Mouse (Mus musculus) heart, embryonic 16.5 days (tissue): ENCODE results near the gene Cldn4. TPM values are rescaled to one million over a fixed set of nuclear protein-coding genes. Genes with fewer than 3 reads are reported as not detected.

Experiments used
- ATAC-seq: fragments of 200-750 bp; cut with Nextera tagmentation; replicated peaks from 2 replicates; pipeline ENCODE4 v1.8.0; 2017; ENCODE audit warnings: moderate number of reproducible peaks; ENCODE audit not compliant: insufficient read depth, low FRiP score; ENCODE audit errors: extremely low read depth
- H3K27ac ChIP-seq: fragments of 300-500 bp; sonication (generic); 2 replicates; pipeline ENCODE4 v1.5.1; 2014; ENCODE audit warnings: mild to moderate bottlenecking, low read length, control low read depth, moderate library complexity
- H3K27me3 ChIP-seq: fragments of 300-500 bp; sonication (generic); 2 replicates; pipeline ENCODE4 v1.6.1; 2014; ENCODE audit warnings: low read length, mixed read lengths; ENCODE audit not compliant: control insufficient read depth, insufficient read depth
- H3K36me3 ChIP-seq: fragments of 300-500 bp; sonication (generic); 2 replicates; pipeline ENCODE4 v1.6.1; 2014; ENCODE audit not compliant: control insufficient read depth, insufficient read depth
- H3K4me1 ChIP-seq: fragments of 300-500 bp; sonication (generic); 2 replicates; pipeline ENCODE4 v1.6.1; 2014; ENCODE audit warnings: low read length, mixed read lengths; ENCODE audit not compliant: control insufficient read depth, insufficient read depth
- H3K4me2 ChIP-seq: fragments of 300-500 bp; sonication (generic); 2 replicates; pipeline ENCODE4 v1.6.1; 2014; ENCODE audit warnings: low read depth, mild to moderate bottlenecking, control low read depth, low read length
- H3K4me3 ChIP-seq: fragments of 300-500 bp; sonication (generic); 2 replicates; pipeline ENCODE4 v1.5.1; 2014; ENCODE audit warnings: mild to moderate bottlenecking, control low read depth, low read length
- H3K9ac ChIP-seq: fragments of 300-500 bp; sonication (generic); 2 replicates; pipeline ENCODE4 v1.6.1; 2014; ENCODE audit warnings: low read length, control low read depth
- H3K9me3 ChIP-seq: fragments of 300-500 bp; sonication (generic); replicated peaks from 2 replicates; pipeline ENCODE4 v1.6.1; 2016; ENCODE audit warnings: low read length; ENCODE audit not compliant: control insufficient read depth
- WGBS: fragments of 180-500 bp; shearing (Covaris S2); extraction: QIAGEN DNeasy Blood & Tissue Kit; methylation state at CpG from one replicate; pipeline ENCODE4 v1.1.7; 2014; 5-methylcytosine and 5-hydroxymethylcytosine counted together
- polyA plus RNA-seq: library from polyadenylated mRNA; unstranded; fragments of >200 nt; fragmentation: Nextera tagmentation; extraction: Ambion mirVana; gene quantifications from 2 replicates; pipeline ENCODE4 v1.2.1, GENCODE M21; 2015

The Cldn4 gene
- polyA plus RNA-seq, 1 experiment from 2014 or later = 3.1 TPM

DNA sequence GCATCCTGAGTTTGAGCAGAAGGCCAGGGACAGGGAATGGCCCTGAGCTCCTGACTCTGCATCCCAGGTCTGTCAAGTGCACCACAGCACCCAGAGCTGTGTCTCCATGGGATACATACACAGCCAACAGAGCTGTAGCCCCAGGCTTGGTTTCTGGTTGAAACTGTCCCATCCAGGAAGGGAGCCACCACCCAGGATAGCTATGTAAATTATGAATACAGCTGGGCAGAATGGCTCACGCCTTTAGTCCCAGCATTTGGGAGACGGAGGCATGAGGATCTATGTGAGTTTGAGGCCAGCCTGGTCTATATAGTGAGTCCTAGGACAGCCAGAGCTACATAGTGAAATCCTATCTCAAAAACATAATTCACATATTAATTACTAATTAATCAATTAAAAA, 16.7 kb downstream of the Cldn4 start:
- Histone ChIP-seq H3K9me3 (no peaks in the 10 kb centered on the region), H3K4me2 (no peak overlapping the region), H3K9ac (no peak overlapping the region), H3K36me3 (no peaks in the 10 kb centered on the region), H3K27ac (no peak overlapping the region), H3K27me3 (no peaks in the 10 kb centered on the region), H3K4me3 (no peak overlapping the region), H3K4me1 (peaks cover 5% of the 10 kb centered on the region; the same call in 1 of the 2 replicates)
- WGBS = 85% methylated on average over 2 of the region's 2 CpGs
- ATAC-seq = no peak

DNA sequence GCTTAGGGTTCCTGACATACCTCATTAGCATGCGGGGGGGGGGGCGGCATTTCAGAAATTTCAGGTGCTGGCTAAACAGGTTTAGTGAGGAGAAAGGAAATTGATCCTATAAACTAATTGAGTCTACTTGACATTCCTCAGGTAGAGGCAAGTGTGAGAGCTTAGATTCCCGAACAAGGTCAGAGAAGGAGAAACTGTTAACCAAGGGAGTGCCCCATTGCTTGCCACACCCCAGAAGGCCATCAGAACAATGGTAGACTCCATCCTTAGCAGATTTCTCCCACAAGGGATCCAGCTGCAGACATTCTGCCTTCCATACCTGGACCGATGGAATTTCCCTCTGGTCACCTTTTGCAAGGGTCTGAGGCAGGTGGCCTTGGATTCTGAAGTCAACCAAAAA, 20.0 kb downstream of the Cldn4 start:
- ATAC-seq = no peak
- H3K4me1 ChIP-seq = no peaks in the 10 kb centered on the region

DNA sequence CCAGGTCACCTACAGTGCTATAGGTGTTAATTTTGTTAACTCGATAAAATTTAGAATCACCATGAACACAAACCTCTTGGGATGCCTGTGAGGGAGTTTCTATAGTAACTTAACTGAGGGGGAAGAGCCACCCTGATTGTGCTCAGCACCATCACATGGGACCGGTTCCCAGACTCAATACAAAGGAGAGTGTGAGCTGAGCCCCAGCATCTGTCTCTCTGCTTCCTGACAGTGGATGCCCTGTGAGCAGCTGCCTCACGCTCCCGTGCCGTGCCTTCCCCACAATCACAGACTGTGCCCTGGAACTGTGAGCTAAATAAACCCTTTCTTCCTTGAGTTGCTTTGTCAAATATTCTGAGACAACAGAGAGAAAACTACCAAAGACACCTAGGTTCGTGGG, 23.6 kb downstream of the Cldn4 start:
- H3K27ac ChIP-seq = no peak overlapping the region
- no peak for ATAC-seq
- no peak overlapping the region for H3K4me3 ChIP-seq
- H3K4me2 ChIP-seq = no peak overlapping the region
- H3K9ac ChIP-seq = no peak overlapping the region
- WGBS = 63% methylated on average over 6 of the region's 6 CpGs
- H3K27me3 ChIP-seq = no peaks in the 10 kb centered on the region
- H3K4me1 ChIP-seq = no peaks in the 10 kb centered on the region
- no peaks in the 10 kb centered on the region for H3K9me3 ChIP-seq
- no peaks in the 10 kb centered on the region for H3K36me3 ChIP-seq

More for the DNA sequence above, 20.0 kb downstream of the Cldn4 start:
- 73% methylated on average over 4 of the region's 4 CpGs for WGBS
- Histone ChIP-seq H3K9me3 (no peaks in the 10 kb centered on the region), H3K4me3 (no peak overlapping the region), H3K27me3 (no peaks in the 10 kb centered on the region), H3K27ac (no peak overlapping the region), H3K9ac (no peak overlapping the region), H3K4me2 (no peak overlapping the region), H3K36me3 (no peaks in the 10 kb centered on the region)

DNA sequence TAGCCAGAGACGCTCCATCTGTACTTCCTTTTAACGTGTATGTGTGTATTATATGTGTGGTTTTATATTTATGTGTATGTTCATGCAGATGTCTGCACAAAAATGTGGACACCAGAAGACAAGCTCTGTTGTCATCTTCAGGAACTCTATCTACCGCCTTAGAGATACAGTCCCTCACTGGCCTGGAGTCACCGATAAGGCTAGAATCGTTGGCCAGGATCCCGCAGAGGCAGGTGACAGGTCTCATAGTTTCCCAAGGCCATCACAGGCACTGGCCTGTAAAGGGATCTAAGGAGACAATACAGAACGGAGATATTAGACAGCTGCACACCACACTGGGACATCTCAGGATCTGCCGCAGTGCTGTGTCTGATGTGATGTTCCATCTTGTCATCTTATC, 25.6 kb downstream of the Cldn4 start:
- 79% methylated on average over 8 of the region's 8 CpGs for WGBS
- Histone ChIP-seq H3K27me3 (no peaks in the 10 kb centered on the region), H3K4me1 (no peaks in the 10 kb centered on the region), H3K36me3 (no peaks in the 10 kb centered on the region), H3K4me3 (no peak overlapping the region), H3K9ac (no peak overlapping the region), H3K4me2 (no peak overlapping the region), H3K9me3 (peaks cover 3% of the 10 kb centered on the region), H3K27ac (no peak overlapping the region)
- ATAC-seq = no peak

DNA sequence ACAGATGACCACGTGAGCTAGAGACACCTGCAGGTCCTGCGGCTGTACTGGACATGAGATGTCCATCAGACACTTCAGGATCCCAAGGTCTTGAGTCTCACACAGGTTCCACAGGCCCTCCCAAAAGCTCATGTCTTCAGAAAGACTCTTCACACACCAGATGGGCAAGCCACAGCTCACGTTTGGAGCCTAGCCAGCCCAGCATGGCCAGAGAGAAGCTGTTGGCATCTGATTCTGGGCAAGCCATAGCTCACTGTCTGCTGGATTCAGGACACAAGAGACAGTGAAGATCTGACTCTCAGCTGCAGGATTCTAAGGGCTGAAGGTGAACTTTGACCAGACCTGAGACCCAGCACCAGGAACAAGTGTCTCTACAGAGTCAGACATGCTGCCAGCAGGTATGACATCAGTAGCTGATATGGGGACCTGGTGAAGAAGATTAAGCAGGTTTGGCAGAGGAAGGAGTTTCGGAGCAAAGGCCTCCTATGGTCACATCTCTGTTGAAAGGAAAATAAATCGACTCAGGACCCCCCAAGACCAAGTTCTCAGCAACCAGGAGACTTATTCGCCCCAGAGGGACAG, 26.5 kb downstream of the Cldn4 start:
- Histone ChIP-seq H3K4me3 (no peak overlapping the region), H3K27me3 (no peaks in the 10 kb centered on the region)
- 72% methylated on average over 6 of the region's 6 CpGs for WGBS

DNA sequence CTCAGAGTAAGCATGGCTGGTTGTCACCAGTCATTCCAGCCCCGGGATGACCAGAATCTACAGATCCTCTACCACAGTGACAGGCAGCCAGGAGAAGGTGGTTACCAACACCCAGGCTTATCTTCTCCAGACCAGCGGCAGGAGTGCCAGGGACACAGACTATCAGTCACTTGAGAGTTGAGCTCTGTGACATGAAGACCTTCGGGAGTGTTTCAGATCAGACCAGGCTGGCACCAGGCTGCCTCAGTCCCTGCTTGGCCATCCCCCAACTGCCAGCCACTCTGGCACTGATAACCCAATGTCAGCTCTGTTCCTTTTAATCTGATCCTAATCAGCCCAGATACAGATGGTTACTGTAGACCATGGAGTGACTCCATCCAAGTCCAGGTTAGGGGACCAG, 27.6 kb downstream of the Cldn4 start:
- ATAC-seq = no peak
- Histone ChIP-seq H3K36me3 (no peaks in the 10 kb centered on the region), H3K4me3 (no peak overlapping the region), H3K9me3 (peaks cover 3% of the 10 kb centered on the region), H3K27me3 (no peaks in the 10 kb centered on the region), H3K27ac (no peak overlapping the region), H3K9ac (no peak overlapping the region), H3K4me1 (no peaks in the 10 kb centered on the region), H3K4me2 (no peak overlapping the region)
- 46% methylated on average over 3 of the region's 3 CpGs for WGBS

More for the DNA sequence above, 26.5 kb downstream of the Cldn4 start:
- H3K4me2 ChIP-seq = no peak overlapping the region
- H3K9me3 ChIP-seq = peaks cover 3% of the 10 kb centered on the region
- no peaks in the 10 kb centered on the region for H3K4me1 ChIP-seq
- H3K9ac ChIP-seq = no peak overlapping the region
- H3K36me3 ChIP-seq = no peaks in the 10 kb centered on the region
- no peak for ATAC-seq
- no peak overlapping the region for H3K27ac ChIP-seq

DNA sequence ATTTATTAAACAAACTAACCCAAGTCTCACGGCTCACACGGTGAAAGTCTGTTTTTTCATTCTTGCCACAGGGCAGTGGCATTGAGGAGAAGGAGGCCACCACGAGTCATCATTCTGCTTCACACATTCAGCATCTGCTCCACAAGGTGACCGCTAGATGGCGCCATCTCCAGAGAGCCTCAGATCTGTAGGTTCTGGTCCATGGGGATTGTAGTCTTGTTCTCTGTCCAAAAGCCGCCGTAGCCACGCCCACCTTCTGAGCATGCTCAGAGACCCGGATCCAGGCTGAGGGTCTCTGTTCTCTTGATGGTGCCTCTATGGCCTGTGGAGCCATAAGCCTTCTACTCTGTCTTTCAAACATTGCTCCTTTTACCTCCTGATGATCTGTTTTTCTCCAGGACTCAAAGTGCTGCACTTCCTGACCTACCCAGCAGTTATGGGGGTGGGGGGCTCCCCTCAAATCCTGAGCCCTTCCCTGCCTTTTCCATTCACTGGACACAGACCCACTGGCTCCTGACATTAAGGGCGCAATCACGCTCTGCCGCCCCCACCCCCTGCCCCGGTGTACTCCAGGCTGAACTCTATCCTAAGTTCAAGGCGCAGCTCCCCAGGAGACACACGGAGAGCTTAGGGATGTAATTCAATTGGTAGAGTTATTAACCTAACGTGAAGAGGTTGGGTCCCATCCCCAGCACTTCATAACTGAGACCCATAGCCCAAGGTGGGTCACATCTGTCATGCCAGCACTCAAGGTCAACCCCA, 28.5 kb downstream of the Cldn4 start:
- no peak overlapping the region for H3K27ac ChIP-seq
- no peak overlapping the region for H3K4me3 ChIP-seq
- no peaks in the 10 kb centered on the region for H3K27me3 ChIP-seq
- H3K36me3 ChIP-seq = no peaks in the 10 kb centered on the region
- no peak overlapping the region for H3K4me2 ChIP-seq
- 48% methylated on average over 16 of the region's 16 CpGs for WGBS
- H3K4me1 ChIP-seq = no peaks in the 10 kb centered on the region
- no peak for ATAC-seq
- peaks cover 3% of the 10 kb centered on the region for H3K9me3 ChIP-seq
- H3K9ac ChIP-seq = no peak overlapping the region

DNA sequence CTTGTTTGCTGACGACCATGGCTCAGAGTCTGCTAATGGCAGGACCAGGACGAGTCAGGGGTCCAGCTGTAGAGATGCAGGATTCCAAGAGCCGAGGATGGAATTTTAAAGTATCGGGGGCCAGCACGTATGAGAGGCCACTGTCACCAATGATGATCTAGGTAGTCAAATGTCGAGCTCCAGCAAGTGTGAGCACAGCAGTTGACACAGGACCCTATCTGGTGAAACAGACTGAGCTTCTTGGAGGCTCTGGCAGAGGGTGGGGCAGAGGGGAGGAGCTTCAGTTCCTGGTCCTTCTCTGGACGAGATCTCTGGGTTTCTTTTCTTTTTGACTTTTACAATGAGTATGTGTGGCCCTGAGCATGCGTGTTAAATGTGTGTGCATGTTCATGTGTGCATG, 31.4 kb downstream of the Cldn4 start, which contains the start of gene Cldn13:
TSS of gene Cldn13 (minus strand) at position 216 of the 400 bp plus-strand sequence.
- Histone ChIP-seq H3K4me3 (no peak within 1 kb of the TSS), H3K27ac (no peak within 1 kb of the TSS)

DNA sequence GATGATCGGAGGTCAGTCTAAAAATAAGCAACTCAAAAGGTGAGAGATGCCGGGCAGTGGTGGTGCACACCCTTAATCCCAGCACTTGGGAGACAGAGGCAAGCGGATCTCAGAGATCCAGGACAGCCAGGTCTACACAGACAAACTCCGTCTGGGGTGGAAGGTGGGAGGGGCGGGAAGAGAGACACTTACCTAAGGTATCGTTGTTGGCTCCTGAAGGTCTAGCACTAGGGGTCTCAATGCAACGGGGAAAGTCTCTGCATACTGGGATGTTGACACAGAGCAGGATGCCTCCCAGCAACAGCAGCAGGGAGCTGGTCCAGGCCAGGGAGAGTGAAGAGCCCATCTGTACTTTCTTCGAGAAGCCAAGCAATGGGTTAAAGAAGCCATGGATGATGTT, 32.2 kb downstream of the Cldn4 start:
- Histone ChIP-seq H3K9me3 (peaks cover 6% of the 10 kb centered on the region), H3K27me3 (no peaks in the 10 kb centered on the region), H3K4me2 (no peak overlapping the region), H3K4me3 (no peak overlapping the region), H3K4me1 (no peaks in the 10 kb centered on the region), H3K9ac (no peak overlapping the region), H3K36me3 (no peaks in the 10 kb centered on the region), H3K27ac (no peak overlapping the region)
- WGBS = 69% methylated on average over 8 of the region's 8 CpGs
- no peak for ATAC-seq

More for the DNA sequence above, 31.4 kb downstream of the Cldn4 start, which contains the start of gene Cldn13:
- Histone ChIP-seq H3K4me2 (no peak within 1 kb of the TSS), H3K4me1 (no peaks in the 10 kb centered on the region), H3K27me3 (no peaks in the 10 kb centered on the region), H3K9me3 (peaks cover 6% of the 10 kb centered on the region), H3K9ac (no peak within 1 kb of the TSS), H3K36me3 (no peaks in the 10 kb centered on the region)
- no peak for ATAC-seq
- WGBS = 75% methylated on average over 8 of the region's 8 CpGs
